Mouse (Mus musculus) thymus, adult 2 months (tissue): ENCODE results near the gene Anxa5. TPM values are rescaled to one million over a fixed set of nuclear protein-coding genes. Genes with fewer than 3 reads are reported as not detected.

Experiments
- DNase-seq: peaks from one replicate; pipeline ENCODE4 v3.0.0; 2021
- H3K27ac ChIP-seq: fragments of 200-500 bp; 2 replicates; pipeline ENCODE4 v1.5.1; 2012; ENCODE audit warnings: low read length, control low read depth; ENCODE audit not compliant: control insufficient read depth, insufficient read depth
- H3K27me3 ChIP-seq: fragments of 200-500 bp; 2 replicates; pipeline ENCODE4 v1.6.1; 2012; ENCODE audit warnings: mild to moderate bottlenecking, low read length, moderate library complexity, mixed read lengths; ENCODE audit not compliant: control insufficient read depth, insufficient read depth
- H3K36me3 ChIP-seq: fragments of 200-500 bp; 2 replicates; pipeline ENCODE4 v1.6.1; 2012; ENCODE audit warnings: mild to moderate bottlenecking, low read length, moderate library complexity; ENCODE audit not compliant: control insufficient read depth, insufficient read depth
- H3K4me1 ChIP-seq: fragments of 200-500 bp; replicated peaks from 2 replicates; pipeline ENCODE4 v1.6.1; 2012; ENCODE audit warnings: low read length; ENCODE audit not compliant: control insufficient read depth, insufficient read depth
- H3K4me3 ChIP-seq: fragments of 200-500 bp; 2 replicates; pipeline ENCODE4 v1.5.1; 2012; ENCODE audit warnings: mild to moderate bottlenecking, low read length, control low read depth, moderate library complexity; ENCODE audit not compliant: control insufficient read depth, insufficient read depth
- CTCF ChIP-seq: fragments of 200-500 bp; IDR thresholded peaks from 2 replicates; pipeline ENCODE4 v1.5.1; 2012; ENCODE audit warnings: mild to moderate bottlenecking, control low read depth, low read length, moderate library complexity, borderline replicate concordance; ENCODE audit not compliant: control insufficient read depth, poor library complexity, insufficient read depth; ENCODE audit errors: extremely low read depth
- POLR2A ChIP-seq: fragments of 200-500 bp; IDR thresholded peaks from 2 replicates; pipeline ENCODE4 v1.6.1; 2012; ENCODE audit warnings: mild to moderate bottlenecking, low read length, control low read depth, moderate library complexity; ENCODE audit not compliant: control insufficient read depth, poor library complexity, insufficient read depth; ENCODE audit errors: extremely low read depth
- WGBS: fragments of 180-500 bp; shearing (Covaris S2); methylation state at CpG from one replicate; pipeline ENCODE4 v1.1.7; 2018; 5-methylcytosine and 5-hydroxymethylcytosine counted together
- polyA plus RNA-seq: library from polyadenylated mRNA; depleted of rRNA; stranded (reverse); fragments of >200 nt; gene quantifications from 2 replicates; pipeline ENCODE4 v1.2.3, GENCODE M21; 2012

Gene Anxa5
- polyA plus RNA-seq, 1 experiment = 442 TPM

GRCm38 (mm10) chr3:36496746-36497145 is 21.1 kb upstream of the Anxa5 start:
- TF ChIP-seq POLR2A (no peak), CTCF (peak; percentile 72; the same call in 1 of the 2 replicates)
- Histone ChIP-seq H3K27ac (no peak overlapping the region), H3K4me3 (no peak overlapping the region), H3K36me3 (no peaks in the 10 kb centered on the region), H3K4me1 (no peaks in the 10 kb centered on the region), H3K27me3 (no peaks in the 10 kb centered on the region; the same call in 1 of the 2 replicates)
- 18% methylated on average over 14 of the region's 14 CpGs for WGBS
- peak; percentile 58 for DNase-seq

GRCm38 (mm10) chr3:36496273-36496672 is 20.6 kb upstream of the Anxa5 start:
- 89% methylated on average over 9 of the region's 9 CpGs for WGBS
- no peak overlapping the region for H3K27ac ChIP-seq
- no peaks in the 10 kb centered on the region for H3K36me3 ChIP-seq
- no peak for DNase-seq
- H3K4me1 ChIP-seq = no peaks in the 10 kb centered on the region
- no peak overlapping the region for H3K4me3 ChIP-seq
- H3K27me3 ChIP-seq = no peaks in the 10 kb centered on the region; the same call in 1 of the 2 replicates
- TF ChIP-seq POLR2A (no peak), CTCF (no peak)

- H3K4me3 ChIP-seq = no peak overlapping the region
These were observed 19.7 kb upstream of the Anxa5 start for GRCm38 (mm10) chr3:36495436-36495835.

GRCm38 (mm10) chr3:36494613-36495012 is 18.9 kb upstream of the Anxa5 start:
- no peak for DNase-seq
- Histone ChIP-seq H3K27ac (no peak overlapping the region), H3K27me3 (no peaks in the 10 kb centered on the region; the same call in 1 of the 2 replicates), H3K4me1 (no peaks in the 10 kb centered on the region), H3K4me3 (no peak overlapping the region), H3K36me3 (no peaks in the 10 kb centered on the region)
- TF ChIP-seq POLR2A (no peak), CTCF (no peak)
- 70% methylated on average over 2 of the region's 2 CpGs for WGBS

More at GRCm38 (mm10) chr3:36495436-36495835, 19.7 kb upstream of the Anxa5 start:
- Histone ChIP-seq H3K27ac (no peak overlapping the region), H3K36me3 (no peaks in the 10 kb centered on the region), H3K27me3 (no peaks in the 10 kb centered on the region; the same call in 1 of the 2 replicates), H3K4me1 (no peaks in the 10 kb centered on the region)
- DNase-seq = peak; percentile 79
- no peak for TF ChIP-seq POLR2A
- peak; percentile 71; the same call in 1 of the 2 replicates for TF ChIP-seq CTCF
- 5% methylated on average over 6 of the region's 6 CpGs for WGBS

GRCm38 (mm10) chr3:36493641-36494283 is 18.1 kb upstream of the Anxa5 start:
- TF ChIP-seq CTCF = no peak
- no peak for TF ChIP-seq POLR2A
- Histone ChIP-seq H3K4me1 (no peaks in the 10 kb centered on the region), H3K27ac (no peak overlapping the region), H3K36me3 (no peaks in the 10 kb centered on the region), H3K4me3 (no peak overlapping the region), H3K27me3 (no peaks in the 10 kb centered on the region; the same call in 1 of the 2 replicates)
- 80% methylated on average over 6 of the region's 6 CpGs for WGBS
- no peak for DNase-seq

GRCm38 (mm10) chr3:36492716-36493391 is 17.2 kb upstream of the Anxa5 start:
- TF ChIP-seq POLR2A (no peak), CTCF (no peak)
- Histone ChIP-seq H3K27me3 (no peaks in the 10 kb centered on the region; the same call in 1 of the 2 replicates), H3K4me1 (no peaks in the 10 kb centered on the region), H3K36me3 (no peaks in the 10 kb centered on the region), H3K4me3 (no peak overlapping the region), H3K27ac (no peak overlapping the region)
- DNase-seq = no peak
- 93% methylated on average over 9 of the region's 9 CpGs for WGBS
